In genomic region chr1:27608606-27609005, GRCm38 (mm10) we compare ENCODE assay signal across 22 mouse cellular contexts.
DNase-seq lines count a peak whose midpoint lies in the region; ATAC-seq and TF ChIP-seq lines count a peak whose summit lies in the region.
"Had no signal": no experiment of that assay in that cellular context is flagged by ENCODE, and none has a peak within 500 bp of the region (broad histone marks: within the 10 kb centered on the region; RNA-seq: fewer than 3 reads in every experiment).

No protein-coding gene starts in this region.

- intact Hi-C loops in left cerebral cortex, postnatal 4 days (cut with DNase I) = no loop called here
- intact Hi-C loops in left cerebral cortex, adult 2 months (cut with DNase I) = no loop called here

- no peaks in the 10 kb centered on the region for H3K9me3 ChIP-seq in kidney, embryonic 16.5 days (ENCODE audit: low read length)
- no peaks in the 10 kb centered on the region for H3K9me3 ChIP-seq in hindbrain, embryonic 10.5 days
- H3K9me3 ChIP-seq: embryonic facial prominence, embryonic 13.5 days; heart, embryonic 10.5 days; hindbrain, embryonic 15.5 days; limb, embryonic 10.5 days; liver, embryonic 13.5 days; lung, embryonic 15.5 days; midbrain, embryonic 15.5 days had no signal

- peak overlapping the region; percentile 67 for H3K27ac ChIP-seq in left cerebral cortex, adult 2 months
- no peak overlapping the region for H3K27ac ChIP-seq in kidney, embryonic 16.5 days (ENCODE audit: low read length)
- H3K27ac ChIP-seq in hindbrain, embryonic 10.5 days = no peak overlapping the region
- H3K27ac ChIP-seq: embryonic facial prominence, embryonic 13.5 days; heart, embryonic 10.5 days; hindbrain, embryonic 15.5 days; limb, embryonic 10.5 days; liver, embryonic 13.5 days; lung, embryonic 15.5 days; midbrain, embryonic 15.5 days had no signal

- H3K36me3 ChIP-seq in kidney, embryonic 16.5 days (ENCODE audit: insufficient read depth, low read length) = no peaks in the 10 kb centered on the region
- H3K36me3 ChIP-seq in hindbrain, embryonic 10.5 days = no peaks in the 10 kb centered on the region
- H3K36me3 ChIP-seq: embryonic facial prominence, embryonic 13.5 days; heart, embryonic 10.5 days; hindbrain, embryonic 15.5 days; limb, embryonic 10.5 days; liver, embryonic 13.5 days; lung, embryonic 15.5 days; midbrain, embryonic 15.5 days had no signal

- no peak for TF ChIP-seq CTCF in left cerebral cortex, adult 2 months (IDR thresholded peaks at IDR 0.05)

- no peak overlapping the region for H3K9ac ChIP-seq in kidney, embryonic 16.5 days (replicated peaks; ENCODE audit: low read length)
- H3K9ac ChIP-seq: embryonic facial prominence, embryonic 13.5 days; hindbrain, embryonic 15.5 days; liver, embryonic 13.5 days; lung, embryonic 15.5 days; midbrain, embryonic 15.5 days had no signal

- no peak overlapping the region for H3K4me2 ChIP-seq in kidney, embryonic 16.5 days (replicated peaks; ENCODE audit: low read depth, low read length)
- H3K4me2 ChIP-seq: embryonic facial prominence, embryonic 13.5 days; hindbrain, embryonic 15.5 days; liver, embryonic 13.5 days; lung, embryonic 15.5 days; midbrain, embryonic 15.5 days had no signal

- peak overlapping the region; percentile 11; the same call in 1 of the 2 replicates for H3K4me3 ChIP-seq in left cerebral cortex, adult 2 months
- no peak overlapping the region for H3K4me3 ChIP-seq in kidney, embryonic 16.5 days (ENCODE audit: low read length)
- no peak overlapping the region for H3K4me3 ChIP-seq in hindbrain, embryonic 10.5 days
- H3K4me3 ChIP-seq: embryonic facial prominence, embryonic 13.5 days; heart, embryonic 10.5 days; hindbrain, embryonic 15.5 days; limb, embryonic 10.5 days; liver, embryonic 13.5 days; lung, embryonic 15.5 days; midbrain, embryonic 15.5 days had no signal

- ATAC-seq in kidney, embryonic 16.5 days (ENCODE audit: low FRiP score, low TSS enrichment) = no peak
- ATAC-seq: intestine, embryonic 16.5 days; midbrain, embryonic 15.5 days had no signal

- WGBS in kidney, embryonic 16.5 days = 80% methylated on average over 8 of the region's 8 CpGs
- WGBS in hindbrain, embryonic 10.5 days = 88% methylated on average over 8 of the region's 8 CpGs

- no peaks in the 10 kb centered on the region for H3K4me1 ChIP-seq in kidney, embryonic 16.5 days (ENCODE audit: insufficient read depth, low read length)
- no peaks in the 10 kb centered on the region for H3K4me1 ChIP-seq in hindbrain, embryonic 10.5 days (replicated peaks)
- H3K4me1 ChIP-seq: embryonic facial prominence, embryonic 13.5 days; heart, embryonic 10.5 days; hindbrain, embryonic 15.5 days; limb, embryonic 10.5 days; liver, embryonic 13.5 days; lung, embryonic 15.5 days; midbrain, embryonic 15.5 days had no signal

- DNase-seq in left cerebral cortex, adult 11 months (ENCODE audit: low spot score) = peak; percentile 55
- no peak for DNase-seq in left cerebral cortex, postnatal 4 days
- DNase-seq in left cerebral cortex, adult 2 months (ENCODE audit: extremely low spot score in 1 of 2, low spot score in 2 of 2) = peak in 1 of 2 experiments; percentile 20
- peak; percentile 32 to 67 for DNase-seq in right cerebral cortex, postnatal 10 days (ENCODE audit: low spot score in 2 of 2)
- DNase-seq in hindbrain, embryonic 10.5 days (ENCODE audit: low spot score) = no peak
- no peak for DNase-seq in spleen, postnatal 4 days (ENCODE audit: low spot score in 2 of 2)
- DNase-seq: adrenal gland, postnatal 10 days; cerebellum, adult 8-10 months; heart, postnatal 14 days; kidney, postnatal 14 days; liver, embryonic 13.5 days; retina, postnatal 1 day; thymus, postnatal 36 days had no signal

- H3K27me3 ChIP-seq in kidney, embryonic 16.5 days (ENCODE audit: insufficient read depth, low read length) = no peaks in the 10 kb centered on the region
- H3K27me3 ChIP-seq in hindbrain, embryonic 10.5 days (ENCODE audit: insufficient read depth, poor library complexity, severe bottlenecking) = no peaks in the 10 kb centered on the region
- H3K27me3 ChIP-seq: CH12.LX; embryonic facial prominence, embryonic 13.5 days; hindbrain, embryonic 15.5 days; liver, embryonic 13.5 days; lung, embryonic 15.5 days; midbrain, embryonic 15.5 days had no signal

Comparison
In these comparisons a context has a peak if more than half of its experiments do, and no peak if none do; other contexts are left out.
1. DNase-seq: peak in left cerebral cortex, adult 11 months (single experiment) and right cerebral cortex, postnatal 10 days (2 of 2); none in left cerebral cortex, postnatal 4 days (single experiment), hindbrain, embryonic 10.5 days (single experiment) and spleen, postnatal 4 days (0 of 2).